Mouse (Mus musculus) stomach, embryonic 14.5 days (tissue): ENCODE measurements around the gene Cyp2b10. TPM values are rescaled to one million over a fixed set of nuclear protein-coding genes. Genes with fewer than 3 reads are reported as not detected.
A peak's percentile ranks its signal among the peaks of the same experiment; 100 is the strongest.

Experiments used
- ATAC-seq: fragments of 200-750 bp; cut with Nextera tagmentation; 2 replicates; pipeline ENCODE4 v1.8.0; 2017; ENCODE audit warnings: low read depth, moderate TSS enrichment; ENCODE audit not compliant: insufficient number of reproducible peaks, insufficient read depth, low FRiP score
- H3K27ac ChIP-seq: fragments of 300-500 bp; sonication (generic); 2 replicates; pipeline ENCODE4 v1.5.1; 2014; ENCODE audit warnings: mild to moderate bottlenecking, low read length, moderate library complexity, mixed read lengths
- H3K27me3 ChIP-seq: fragments of 300-500 bp; sonication (generic); 2 replicates; pipeline ENCODE4 v1.6.1; 2014; ENCODE audit warnings: low read length, control low read depth, mixed read lengths; ENCODE audit not compliant: control insufficient read depth, insufficient read depth
- H3K36me3 ChIP-seq: fragments of 300-500 bp; sonication (generic); 2 replicates; pipeline ENCODE4 v1.6.1; 2014; ENCODE audit warnings: mild to moderate bottlenecking, control low read depth, low read length, moderate library complexity, mixed read lengths; ENCODE audit not compliant: control insufficient read depth, insufficient read depth
- H3K4me1 ChIP-seq: fragments of 300-500 bp; sonication (generic); 2 replicates; pipeline ENCODE4 v1.6.1; 2014; ENCODE audit warnings: low read length, control low read depth, mixed read lengths; ENCODE audit not compliant: control insufficient read depth, insufficient read depth
- H3K4me2 ChIP-seq: fragments of 300-500 bp; sonication (generic); replicated peaks from 2 replicates; pipeline ENCODE4 v1.6.1; 2014; ENCODE audit warnings: low read depth, low read length, control low read depth
- H3K4me3 ChIP-seq: fragments of 300-500 bp; sonication (generic); 2 replicates; pipeline ENCODE4 v1.5.1; 2014; ENCODE audit warnings: low read depth, low read length, control low read depth
- H3K9ac ChIP-seq: fragments of 300-500 bp; sonication (generic); replicated peaks from 2 replicates; pipeline ENCODE4 v1.6.1; 2014; ENCODE audit warnings: low read depth, mild to moderate bottlenecking, control low read depth, low read length, moderate library complexity, mixed read lengths
- H3K9me3 ChIP-seq: fragments of 300-500 bp; sonication (generic); 2 replicates; pipeline ENCODE4 v1.6.1; 2016; ENCODE audit warnings: low read depth, low read length, control low read depth; ENCODE audit not compliant: control insufficient read depth
- WGBS: fragments of 180-500 bp; shearing (Covaris S2); extraction: QIAGEN DNeasy Blood & Tissue Kit; methylation state at CpG from one replicate; pipeline ENCODE4 v1.1.7; 2014; 5-methylcytosine and 5-hydroxymethylcytosine counted together
- polyA plus RNA-seq: library from polyadenylated mRNA; unstranded; fragments of >200 nt; fragmentation: Nextera tagmentation; extraction: Ambion mirVana; gene quantifications from 2 replicates; pipeline ENCODE4 v1.2.1, GENCODE M21; 2014

Gene Cyp2b10
- polyA plus RNA-seq: not detected in 2 replicates

GRCm38 (mm10) chr7:25897411-25897810 lies at the start of gene Cyp2b10:
Gene Cyp2b10, plus strand, starts transcription at chr7:25897620.
- Histone ChIP-seq H3K36me3 (no peaks in the 10 kb centered on the region), H3K4me1 (no peaks in the 10 kb centered on the region), H3K27me3 (no peaks in the 10 kb centered on the region), H3K9me3 (no peaks in the 10 kb centered on the region), H3K4me3 (no peak within 1 kb of the TSS), H3K4me2 (no peak within 1 kb of the TSS), H3K9ac (no peak within 1 kb of the TSS), H3K27ac (no peak within 1 kb of the TSS)
- no peak for ATAC-seq
- 81% methylated on average over 6 of the region's 6 CpGs for WGBS

- H3K27ac ChIP-seq: peak overlapping the region; percentile 35; the same call in 1 of the 2 replicates
- 10% methylated on average over 13 of the region's 13 CpGs for WGBS
- no peaks in the 10 kb centered on the region for H3K9me3 ChIP-seq
- H3K4me2 ChIP-seq: peak overlapping the region; percentile 43
- peak overlapping the region; percentile 34; the same call in 1 of the 2 replicates for H3K9ac ChIP-seq
- H3K27me3 ChIP-seq: no peaks in the 10 kb centered on the region
- peaks cover 4% of the 10 kb centered on the region; the same call in 1 of the 2 replicates for H3K4me1 ChIP-seq
- H3K4me3 ChIP-seq: peak overlapping the region; percentile 33
- no peaks in the 10 kb centered on the region for H3K36me3 ChIP-seq
- peak; percentile 76; the same call in 1 of the 2 replicates for ATAC-seq
Observed at GRCm38 (mm10) chr7:25847722-25848443, 49.5 kb upstream of the Cyp2b10 start.

GRCm38 (mm10) chr7:25848444-25848812 lies 49.0 kb upstream of the Cyp2b10 start:
- Histone ChIP-seq H3K4me1 (peaks cover 4% of the 10 kb centered on the region; the same call in 1 of the 2 replicates), H3K4me2 (peak overlapping the region; percentile 43), H3K27me3 (no peaks in the 10 kb centered on the region), H3K9me3 (no peaks in the 10 kb centered on the region), H3K36me3 (no peaks in the 10 kb centered on the region), H3K4me3 (peak overlapping the region; percentile 33), H3K27ac (peak overlapping the region; percentile 35; the same call in 1 of the 2 replicates), H3K9ac (peak overlapping the region; percentile 34; the same call in 1 of the 2 replicates)
- ATAC-seq: 0 out of 2 replicates have a peak, but pooled peaks have one; percentile 57
- WGBS: 25% methylated on average over 11 of the region's 11 CpGs

- no peak overlapping the region for H3K4me3 ChIP-seq
- no peaks in the 10 kb centered on the region for H3K27me3 ChIP-seq
- H3K9ac ChIP-seq: no peak overlapping the region
- H3K9me3 ChIP-seq: no peaks in the 10 kb centered on the region
- WGBS: 38% methylated on average over 8 of the region's 8 CpGs
- H3K36me3 ChIP-seq: no peaks in the 10 kb centered on the region
- no peak for ATAC-seq
- no peak overlapping the region for H3K27ac ChIP-seq
- no peak overlapping the region for H3K4me2 ChIP-seq
- H3K4me1 ChIP-seq: no peaks in the 10 kb centered on the region
Observed at GRCm38 (mm10) chr7:25855082-25855481, 42.3 kb upstream of the Cyp2b10 start.

GRCm38 (mm10) chr7:25859962-25860870 lies 37.2 kb upstream of the Cyp2b10 start:
- Histone ChIP-seq H3K4me1 (no peaks in the 10 kb centered on the region), H3K27ac (no peak overlapping the region), H3K9me3 (no peaks in the 10 kb centered on the region), H3K4me2 (peak overlapping the region; percentile 17), H3K9ac (no peak overlapping the region), H3K36me3 (no peaks in the 10 kb centered on the region), H3K27me3 (no peaks in the 10 kb centered on the region), H3K4me3 (no peak overlapping the region)
- 0 out of 2 replicates have a peak, but pooled peaks have one; percentile 46 for ATAC-seq
- WGBS: 22% methylated on average over 9 of the region's 9 CpGs

GRCm38 (mm10) chr7:25862365-25862764 lies 35.1 kb upstream of the Cyp2b10 start:
- Histone ChIP-seq H3K36me3 (no peaks in the 10 kb centered on the region), H3K4me3 (no peak overlapping the region), H3K27ac (no peak overlapping the region), H3K4me2 (no peak overlapping the region), H3K9me3 (no peaks in the 10 kb centered on the region), H3K27me3 (no peaks in the 10 kb centered on the region), H3K4me1 (no peaks in the 10 kb centered on the region), H3K9ac (no peak overlapping the region)
- ATAC-seq: no peak
- 36% methylated on average over 2 of the region's 2 CpGs for WGBS

GRCm38 (mm10) chr7:25863756-25864155 lies 33.7 kb upstream of the Cyp2b10 start:
- no peaks in the 10 kb centered on the region for H3K36me3 ChIP-seq
- ATAC-seq: no peak
- H3K4me3 ChIP-seq: no peak overlapping the region
- no peak overlapping the region for H3K4me2 ChIP-seq
- 77% methylated on average over 3 of the region's 3 CpGs for WGBS
- H3K27ac ChIP-seq: no peak overlapping the region
- H3K9ac ChIP-seq: no peak overlapping the region
- H3K27me3 ChIP-seq: no peaks in the 10 kb centered on the region
- H3K9me3 ChIP-seq: no peaks in the 10 kb centered on the region
- H3K4me1 ChIP-seq: no peaks in the 10 kb centered on the region

- H3K4me1 ChIP-seq: no peaks in the 10 kb centered on the region
- no peak overlapping the region for H3K4me2 ChIP-seq
- no peaks in the 10 kb centered on the region for H3K36me3 ChIP-seq
- H3K27ac ChIP-seq: no peak overlapping the region
- no peaks in the 10 kb centered on the region for H3K27me3 ChIP-seq
- 58% methylated on average over 5 of the region's 5 CpGs for WGBS
- no peaks in the 10 kb centered on the region for H3K9me3 ChIP-seq
- no peak for ATAC-seq
- no peak overlapping the region for H3K9ac ChIP-seq
- no peak overlapping the region for H3K4me3 ChIP-seq
Observed at GRCm38 (mm10) chr7:25864861-25865260, 32.6 kb upstream of the Cyp2b10 start.
